Mouse (Mus musculus) CH12F3 (cell line): ENCODE measurements around the gene Mup18.
"Not testable (repeated sequence)": the region's sequence is repeated elsewhere in the genome, so short reads cannot be mapped to it uniquely, and the experiment has no call there.

ENCODE experiments used
- in situ Hi-C: fragments of 300-500 bp; cut with MboI; formaldehyde crosslinking; loops from 2 replicates; pipeline ENCODE4 v1.14.3; 2020; ENCODE audit warnings: low sequenced_read_pairs

Gene Mup18

GRCm38 (mm10) chr4:61674036-61674435, at the start of gene Mup18:
TSS of gene Mup18 (minus strand) at chr4:61674136.
- in situ Hi-C loops = not testable (repeated sequence)

DNA sequence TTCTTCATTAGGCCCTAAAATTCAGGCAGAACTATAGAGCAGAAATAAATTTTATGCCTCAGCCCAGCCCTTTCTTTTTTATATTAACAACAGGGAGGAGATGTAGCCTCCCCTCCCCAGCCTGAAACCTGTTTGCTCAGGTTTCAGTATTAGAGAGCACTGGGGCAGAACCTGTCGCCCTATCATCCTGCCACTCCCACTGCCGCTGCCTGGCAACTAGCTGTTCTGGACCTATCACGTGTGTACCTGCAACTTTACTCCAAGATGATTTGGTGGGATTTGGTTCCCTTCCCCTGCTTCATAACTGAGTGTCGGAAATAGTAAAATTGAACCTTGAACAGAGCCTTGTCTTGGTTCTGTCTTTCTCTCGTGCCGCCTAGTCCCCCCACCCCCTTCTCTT, 40.4 kb upstream of the Mup18 start:
- in situ Hi-C loops = not testable (repeated sequence)
